11 mouse cellular contexts compared by ENCODE assay signal in the genomic region with DNA sequence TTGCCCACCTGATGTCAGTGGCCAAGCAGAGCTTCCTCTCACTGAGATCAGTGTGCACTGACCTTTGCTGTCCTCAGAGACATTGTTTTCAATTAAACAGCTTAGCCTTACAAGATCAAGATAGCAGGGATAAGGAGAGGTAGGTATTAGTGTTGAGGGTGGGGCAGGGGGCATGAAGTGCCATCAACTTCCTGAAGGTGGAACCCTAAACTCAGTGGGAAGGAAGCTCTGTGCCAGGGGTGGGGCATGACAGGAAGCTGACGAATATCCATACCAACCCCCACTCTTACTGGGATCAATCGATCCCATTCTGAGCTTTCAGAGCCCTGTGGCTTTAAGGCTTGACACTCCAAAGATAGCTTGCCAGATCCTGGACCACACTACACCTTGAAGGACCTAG.
DNase-seq lines count a peak whose midpoint lies in the region.
"Had no signal": no experiment of that assay in that cellular context is flagged by ENCODE, and none has a peak within 500 bp of the region (broad histone marks: within the 10 kb centered on the region; RNA-seq: fewer than 3 reads in every experiment).

No protein-coding gene starts in this region.

- DNase-seq in cerebellum, adult 11-12 months = peak; percentile 31
- DNase-seq in cerebellum, postnatal 4 days (ENCODE audit: low spot score in 2 of 2) = no peak
- peak; percentile 26 for DNase-seq in layer of hippocampus, adult 9-11 months
- DNase-seq in layer of hippocampus, adult 8-10 months (ENCODE audit: low spot score in 2 of 2) = no peak
- DNase-seq in ES-CJ7 (ENCODE audit: low read depth, low spot score) = peak; percentile 20
- DNase-seq in lung, postnatal 10 days = peak; percentile 43
- no peak for DNase-seq in spleen, adult 18-20 months
- no peak for DNase-seq in frontal cortex, postnatal 25 days (ENCODE audit: low spot score in 2 of 2)
- DNase-seq: gastrocnemius, postnatal 10 days; heart, postnatal 14 days; kidney, adult 9 months had no signal

Comparison
In these comparisons a context has a peak if more than half of its experiments do, and no peak if none do; other contexts are left out.
1. DNase-seq: peak in cerebellum, adult 11-12 months (single experiment), layer of hippocampus, adult 9-11 months (single experiment), ES-CJ7 (single experiment) and lung, postnatal 10 days (single experiment); none in cerebellum, postnatal 4 days (0 of 2), layer of hippocampus, adult 8-10 months (0 of 2), spleen, adult 18-20 months (0 of 2) and frontal cortex, postnatal 25 days (0 of 2).